Mouse (Mus musculus) c-Kit-positive CD71-positive TER-119-positive erythroid progenitor cells, embryonic 14.5 days (primary cell): ENCODE results near the gene Abl2.
"Not testable (repeated sequence)": the region's sequence is repeated elsewhere in the genome, so short reads cannot be mapped to it uniquely, and the experiment has no call there.

Experiments used
- DNase-seq: peaks from one replicate; pipeline ENCODE4 v3.0.0-alpha.2; 2013; ENCODE audit warnings: low spot score

Gene Abl2

DNA sequence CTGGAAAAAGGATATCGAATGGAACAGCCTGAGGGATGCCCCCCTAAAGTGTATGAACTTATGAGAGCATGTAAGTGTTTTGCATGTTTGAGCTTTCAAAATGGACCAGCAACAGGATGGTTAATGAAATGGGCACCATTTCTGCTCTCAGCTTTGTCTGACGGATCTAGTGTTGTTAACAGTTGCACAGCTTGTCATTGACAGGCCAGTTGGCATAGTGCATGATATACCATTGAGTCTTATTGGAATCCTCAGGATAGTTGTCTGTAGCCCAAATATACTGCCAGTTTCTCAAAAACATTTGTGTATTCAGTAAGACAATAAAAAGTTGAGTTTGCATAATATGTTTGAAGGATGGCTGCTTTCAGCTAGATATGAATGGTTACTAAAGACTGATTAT is 76.6 kb downstream of the Abl2 start:
- no peak for DNase-seq

DNA sequence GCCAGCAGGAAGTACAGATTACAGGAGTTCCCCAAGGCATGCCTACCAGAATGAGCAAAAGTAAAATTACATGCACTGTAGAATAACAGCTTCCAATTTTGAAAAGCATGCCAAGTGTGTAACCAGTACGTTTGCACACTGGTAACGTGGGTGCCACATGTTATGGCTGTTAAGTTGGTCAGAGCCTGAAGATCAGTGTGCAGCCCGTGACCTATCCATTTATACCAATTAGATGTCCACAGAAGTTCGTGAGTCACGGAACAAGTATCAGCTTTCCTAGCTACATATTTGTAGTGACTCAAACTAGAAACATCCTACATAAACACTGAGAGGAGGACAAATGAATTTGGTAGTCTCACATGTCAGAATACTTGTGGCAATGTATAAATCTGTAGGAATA is 80.9 kb downstream of the Abl2 start:
- DNase-seq = no peak

- DNase-seq = no peak
Measured at GRCm38 (mm10) chr1:156640577-156640976, 82.0 kb downstream of the Abl2 start.

DNA sequence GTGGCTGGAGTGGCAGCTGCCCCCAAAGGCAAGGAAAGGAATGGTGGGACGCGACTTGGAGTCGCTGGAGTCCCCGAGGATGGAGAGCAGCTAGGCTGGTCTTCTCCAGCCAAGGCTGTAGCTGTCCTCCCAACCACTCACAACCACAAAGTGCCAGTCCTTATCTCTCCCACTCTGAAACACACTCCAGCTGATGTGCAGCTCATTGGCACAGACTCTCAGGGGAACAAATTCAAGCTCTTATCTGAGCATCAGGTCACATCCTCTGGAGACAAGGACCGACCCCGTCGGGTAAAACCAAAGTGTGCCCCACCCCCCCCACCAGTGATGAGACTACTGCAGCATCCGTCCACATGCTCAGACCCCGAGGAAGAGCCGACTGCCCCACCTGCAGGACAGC is 83.2 kb downstream of the Abl2 start:
- DNase-seq = no peak

GRCm38 (mm10) chr1:156642813-156643212 is 84.2 kb downstream of the Abl2 start:
- DNase-seq = no peak

- no peak for DNase-seq
Measured at GRCm38 (mm10) chr1:156644061-156644460, 85.5 kb downstream of the Abl2 start.

- no peak for DNase-seq
Measured at GRCm38 (mm10) chr1:156644780-156645523, 86.4 kb downstream of the Abl2 start.

GRCm38 (mm10) chr1:156645971-156646370 is 87.4 kb downstream of the Abl2 start:
- DNase-seq = no peak

GRCm38 (mm10) chr1:156648705-156649104 is 90.1 kb downstream of the Abl2 start:
- DNase-seq = no peak

GRCm38 (mm10) chr1:156650631-156651030 is 92.0 kb downstream of the Abl2 start:
- no peak for DNase-seq

DNA sequence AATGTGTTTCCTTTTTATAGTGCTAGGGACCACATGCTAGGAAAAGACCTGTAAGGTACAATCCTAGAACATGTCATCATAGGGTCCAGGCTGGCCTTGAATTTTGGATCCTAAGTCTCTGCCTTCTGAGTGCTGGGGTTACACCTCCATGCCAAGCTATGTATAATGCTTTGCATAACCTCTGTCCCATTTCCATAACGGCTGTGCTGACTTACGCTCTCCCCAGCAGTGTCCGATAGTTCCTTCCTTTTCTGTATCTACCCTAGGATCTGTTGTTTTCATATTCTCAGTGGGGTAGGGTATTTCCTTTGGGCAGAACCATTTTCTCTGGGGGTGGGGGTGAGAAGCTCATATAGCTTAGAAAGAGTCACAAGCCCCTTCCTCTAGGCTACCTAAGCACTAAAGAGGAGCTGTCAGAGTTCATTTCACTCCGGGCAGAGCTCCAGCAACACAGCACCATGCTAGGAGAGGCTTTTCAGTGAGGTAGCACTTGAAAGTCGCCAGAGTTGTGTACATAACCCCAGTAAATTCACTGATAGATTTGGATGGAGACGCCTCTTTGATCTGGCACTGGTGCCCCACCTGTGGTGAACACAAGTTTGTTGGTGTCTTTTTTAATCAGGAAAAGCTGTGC is 93.7 kb downstream of the Abl2 start:
- DNase-seq = no peak

DNA sequence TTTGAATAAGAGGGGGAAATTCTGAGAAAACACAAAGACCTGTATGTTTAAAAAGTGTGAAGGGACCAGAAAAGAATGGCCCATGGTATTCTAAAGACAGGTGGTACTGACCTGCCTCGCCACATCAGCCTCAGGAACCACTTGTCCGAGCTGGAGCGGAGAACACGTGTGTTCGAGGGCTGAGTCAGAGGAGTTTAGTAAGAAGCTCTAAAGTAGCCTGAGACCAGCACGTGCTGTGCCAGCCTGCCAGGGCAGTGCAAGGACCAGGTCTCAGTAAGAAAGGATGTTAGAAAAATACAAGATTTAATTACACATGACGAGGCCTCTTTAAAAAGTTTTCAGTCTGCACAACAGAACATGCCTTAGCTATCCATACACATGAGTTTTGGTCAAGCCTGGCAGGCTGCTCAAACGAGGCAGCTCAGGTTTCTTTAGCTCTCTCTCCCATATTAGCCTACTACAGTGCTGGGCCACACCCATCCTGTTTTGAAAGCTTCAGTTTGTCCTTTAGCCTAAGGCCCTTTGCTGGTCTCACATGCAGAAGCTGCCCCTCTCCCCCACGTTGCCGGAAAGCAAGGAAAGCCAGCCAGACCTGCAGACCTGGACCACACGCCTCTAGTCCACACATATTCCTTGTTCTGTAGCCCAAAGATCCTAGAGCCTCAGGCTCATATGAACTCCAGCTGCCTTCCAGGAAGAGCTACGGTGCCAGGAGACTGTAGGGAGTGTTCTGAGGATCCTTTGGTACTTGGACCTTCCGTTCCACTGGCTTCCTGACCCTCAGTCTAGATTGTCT is 96.3 kb downstream of the Abl2 start:
- no peak for DNase-seq

GRCm38 (mm10) chr1:156657523-156657922 is 98.9 kb downstream of the Abl2 start:
- no peak for DNase-seq

DNA sequence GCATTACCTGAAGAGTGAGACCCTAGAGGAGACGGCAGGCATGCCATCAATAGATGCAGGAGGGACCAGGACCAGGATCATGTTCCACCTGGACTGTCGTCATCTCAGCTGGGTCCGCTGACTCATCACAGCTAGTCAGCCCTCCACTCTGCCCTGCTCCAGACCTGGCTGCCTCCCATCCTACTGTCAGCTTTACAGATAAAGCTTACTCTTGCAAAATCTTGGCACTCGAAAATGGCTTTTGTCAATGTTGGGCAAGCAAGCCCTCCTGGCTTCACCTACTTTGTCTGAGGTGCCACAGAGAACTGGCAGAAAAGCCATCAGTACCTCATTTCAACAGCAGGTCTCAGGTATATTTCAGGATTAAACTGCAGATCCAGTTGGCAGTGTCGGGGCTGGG is 100.1 kb downstream of the Abl2 start:
- DNase-seq = no peak

- DNase-seq = no peak
Measured at GRCm38 (mm10) chr1:156659906-156660659, 101.5 kb downstream of the Abl2 start.

DNA sequence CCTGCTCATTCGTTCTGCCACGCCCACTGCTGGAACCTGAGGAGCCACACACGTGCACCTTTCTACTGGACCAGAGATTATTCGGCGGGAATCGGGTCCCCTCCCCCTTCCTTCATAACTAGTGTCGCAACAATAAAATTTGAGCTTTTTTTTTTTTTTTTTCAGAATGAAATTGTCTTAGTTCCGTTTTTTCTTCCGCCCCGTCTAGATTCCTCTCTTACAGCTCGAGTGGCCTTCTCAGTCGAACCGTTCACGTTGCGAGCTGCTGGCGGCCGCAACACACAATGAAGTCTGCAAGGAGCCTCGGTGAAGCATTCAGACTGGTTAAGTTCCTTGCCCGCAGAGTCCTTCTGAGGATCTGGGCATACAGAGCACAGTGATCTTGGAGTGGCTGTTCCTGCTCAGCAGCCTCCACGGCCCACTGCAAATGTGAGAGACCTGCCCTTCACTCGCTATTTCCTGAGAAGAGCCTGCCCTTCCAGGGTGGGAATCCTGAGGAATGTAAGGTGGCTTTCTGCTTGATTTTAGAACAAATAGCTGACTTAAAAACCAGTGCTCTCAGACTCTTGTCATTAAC is 102.2 kb downstream of the Abl2 start:
- DNase-seq = not testable (repeated sequence)

DNA sequence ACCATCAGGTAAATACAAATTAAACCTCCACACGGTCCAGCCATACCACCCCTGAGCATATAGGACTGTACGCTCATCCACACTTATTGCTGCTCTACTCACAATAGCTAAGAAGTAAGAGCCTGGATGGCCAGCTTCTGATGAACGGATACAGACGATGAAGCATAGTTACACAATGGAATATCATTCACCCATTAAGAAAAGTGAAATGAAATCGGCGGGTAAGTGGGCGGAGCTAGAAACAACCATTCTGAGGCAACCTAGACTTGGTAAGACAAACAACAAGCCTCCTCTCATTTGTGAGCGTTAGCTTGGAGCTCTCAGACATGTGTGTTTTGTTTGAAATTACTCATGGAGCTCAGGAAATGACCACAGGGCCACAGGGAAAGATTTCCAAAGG is 107.2 kb downstream of the Abl2 start:
- DNase-seq = no peak

GRCm38 (mm10) chr1:156667141-156667926 is 108.7 kb downstream of the Abl2 start:
- DNase-seq = no peak

DNA sequence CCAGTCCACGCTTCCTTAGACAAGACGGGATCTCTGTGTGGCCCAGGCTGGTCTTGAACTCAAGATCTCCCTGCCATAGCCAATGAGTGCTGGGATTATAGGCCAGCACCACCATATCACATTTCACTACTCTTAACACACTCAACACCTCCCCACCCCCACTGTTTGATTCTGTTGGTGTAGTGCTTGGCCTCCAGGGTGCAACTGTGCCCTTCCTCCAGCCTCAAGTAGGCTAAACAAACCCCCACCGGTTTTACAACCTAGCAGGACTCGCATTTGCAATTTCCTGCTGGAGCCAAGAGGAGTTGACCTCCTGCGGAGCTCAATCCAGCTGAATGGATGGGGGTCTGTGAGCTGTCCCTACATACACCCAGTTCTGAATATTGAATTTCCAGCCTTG is 110.0 kb downstream of the Abl2 start:
- DNase-seq = no peak

GRCm38 (mm10) chr1:156669208-156669983 is 110.8 kb downstream of the Abl2 start:
- DNase-seq = no peak
